Mouse (Mus musculus): ENCODE data around the gene Exosc8. TPM values are rescaled to one million over a fixed set of nuclear protein-coding genes. Genes with fewer than 3 reads are reported as not detected.

Exosc8 gene
- polyA plus RNA-seq, 1 experiment from 2014 or later: 76.0 TPM

DNA sequence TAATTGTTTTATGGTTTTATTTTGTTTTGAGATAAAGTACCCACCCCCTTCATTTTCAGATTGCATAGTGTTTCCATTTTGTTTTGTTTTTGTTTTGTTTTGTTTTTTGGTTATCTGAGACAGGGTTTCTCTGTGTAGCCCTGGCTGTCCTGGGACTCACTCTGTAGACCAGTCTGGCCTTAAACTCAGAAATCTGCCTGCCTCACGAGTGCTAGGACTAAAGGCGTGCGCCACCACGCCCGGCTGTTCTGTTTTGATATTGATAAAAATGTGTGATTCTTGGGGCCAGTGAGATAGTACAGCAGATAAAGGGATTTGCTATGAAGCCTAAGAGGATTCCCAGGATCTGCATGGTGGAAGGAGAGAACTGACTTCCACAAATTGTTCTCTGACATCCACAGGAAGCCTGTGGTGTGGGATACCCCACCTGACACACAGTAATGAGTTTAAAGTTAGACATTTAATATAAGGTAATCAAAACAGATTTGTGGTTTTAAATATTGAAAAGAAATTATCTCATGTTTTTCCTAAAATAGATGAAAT lies 35.4 kb downstream of the Exosc8 start:
- no peak overlapping the region for H3K27ac ChIP-seq (replicated peaks; ENCODE audit: low read depth, low read length)
- no peaks in the 10 kb centered on the region for H3K27me3 ChIP-seq (ENCODE audit: control insufficient read depth, insufficient read depth, low read length)
- H3K36me3 ChIP-seq (ENCODE audit: control insufficient read depth, insufficient read depth, low read length): peaks cover 71% of the 10 kb centered on the region
- no peak overlapping the region for H3K4me2 ChIP-seq (ENCODE audit: low read length)
- no peaks in the 10 kb centered on the region for H3K9me3 ChIP-seq (ENCODE audit: control insufficient read depth, low read length)
- no peaks in the 10 kb centered on the region for H3K4me1 ChIP-seq (ENCODE audit: control insufficient read depth, insufficient read depth, low read length)
- WGBS: 92% methylated on average over 5 of the region's 5 CpGs
- ATAC-seq (ENCODE audit: low FRiP score, low TSS enrichment) (no peak), DNase-seq (no peak)
- no peak overlapping the region for H3K9ac ChIP-seq (replicated peaks; ENCODE audit: low read length)
- no peak overlapping the region for H3K4me3 ChIP-seq (replicated peaks; ENCODE audit: low read depth, low read length)

DNA sequence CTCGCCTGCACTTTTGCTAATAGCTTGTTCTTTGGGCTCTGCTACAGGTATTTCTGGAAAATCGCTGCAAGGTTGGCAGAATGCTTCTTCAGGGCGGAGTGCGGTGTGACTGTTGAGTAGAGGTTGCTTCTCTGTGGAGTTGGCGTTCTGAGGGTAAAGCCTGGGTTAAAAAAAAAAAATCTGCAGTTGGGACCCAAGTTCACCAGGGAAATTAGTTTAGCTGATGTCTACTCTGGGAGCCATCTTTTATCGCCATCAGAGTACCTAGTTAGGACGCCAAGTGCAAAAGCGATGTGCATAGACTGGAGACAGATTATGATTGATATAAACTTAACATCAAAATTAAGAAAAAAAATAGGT lies 42.2 kb downstream of the Exosc8 start:
- H3K9ac ChIP-seq (replicated peaks; ENCODE audit: low read length): peak overlapping the region; percentile 59
- peak overlapping the region; percentile 70 for H3K4me3 ChIP-seq (replicated peaks; ENCODE audit: low read depth, low read length)
- H3K4me1 ChIP-seq (ENCODE audit: control insufficient read depth, insufficient read depth, low read length): 0 out of 2 replicates have a peak, but pooled peaks cover 2% of the 10 kb centered on the region
- WGBS: under 1% methylated on average over 8 of the region's 8 CpGs
- no peak for ATAC-seq (ENCODE audit: low FRiP score, low TSS enrichment)
- no peak for DNase-seq
- no peaks in the 10 kb centered on the region for H3K27me3 ChIP-seq (ENCODE audit: control insufficient read depth, insufficient read depth, low read length)
- peak overlapping the region; percentile 75 for H3K4me2 ChIP-seq (ENCODE audit: low read length)
- peak overlapping the region; percentile 70 for H3K27ac ChIP-seq (replicated peaks; ENCODE audit: low read depth, low read length)
- H3K9me3 ChIP-seq (ENCODE audit: control insufficient read depth, low read length): no peaks in the 10 kb centered on the region
- H3K36me3 ChIP-seq (ENCODE audit: control insufficient read depth, insufficient read depth, low read length): peaks cover 21% of the 10 kb centered on the region

DNA sequence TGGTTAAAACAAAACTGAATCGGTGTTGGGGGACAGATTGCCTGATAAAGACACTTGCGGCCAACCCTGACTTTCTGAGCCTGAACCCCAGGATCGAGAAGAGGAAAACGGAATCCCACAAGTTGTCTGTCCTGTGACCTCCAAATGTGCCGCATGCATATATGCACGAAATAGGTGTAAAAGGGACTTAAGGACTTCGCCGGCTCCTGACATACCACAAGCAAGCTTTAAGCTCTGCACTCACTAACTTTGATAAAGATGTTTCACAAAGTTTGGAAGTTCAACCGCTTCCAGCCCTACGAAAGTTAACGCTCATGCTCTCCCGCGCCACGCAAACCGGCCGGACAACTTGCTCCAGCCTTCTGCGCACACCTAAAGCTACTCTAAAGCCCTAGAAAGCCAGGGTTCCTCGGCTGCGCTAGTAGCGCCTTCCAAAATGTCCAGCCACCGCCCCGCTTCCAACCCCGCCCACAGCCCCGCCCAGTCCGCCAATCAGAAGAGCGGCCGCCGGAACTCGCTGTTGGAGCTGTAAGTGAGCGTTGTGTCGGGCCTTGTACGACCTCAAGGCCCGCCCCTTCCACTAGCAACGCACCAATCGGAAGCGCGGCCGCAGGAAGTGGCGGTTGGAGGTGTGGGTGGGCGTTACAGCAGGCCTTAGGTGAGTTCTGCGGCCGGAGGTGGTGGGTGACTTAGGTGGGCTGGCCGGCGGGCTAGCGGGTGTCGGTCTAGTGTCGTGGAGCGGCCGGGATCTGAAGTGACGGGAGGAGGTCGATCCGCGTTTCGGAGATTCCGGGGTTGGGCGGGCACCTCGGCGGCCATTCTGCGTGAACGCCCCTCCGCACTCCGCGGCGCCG lies 42.8 kb downstream of the Exosc8 start, which contains the start of gene Supt20:
Gene Supt20 (plus strand): TSS at position 606 of the 854 bp plus-strand sequence.
- no peaks in the 10 kb centered on the region for H3K27me3 ChIP-seq (ENCODE audit: control insufficient read depth, insufficient read depth, low read length)
- 0 out of 2 replicates have a peak, but pooled peaks cover 2% of the 10 kb centered on the region for H3K4me1 ChIP-seq (ENCODE audit: control insufficient read depth, insufficient read depth, low read length)
- ATAC-seq (ENCODE audit: low FRiP score, low TSS enrichment): peak; percentile 99
- no peaks in the 10 kb centered on the region for H3K9me3 ChIP-seq (ENCODE audit: control insufficient read depth, low read length)
- peak within 1 kb of the TSS; percentile 76 for H3K4me2 ChIP-seq (ENCODE audit: low read length)
- peak within 1 kb of the TSS; percentile 70 for H3K27ac ChIP-seq (replicated peaks; ENCODE audit: low read depth, low read length)
- peak within 1 kb of the TSS; percentile 59 for H3K9ac ChIP-seq (replicated peaks; ENCODE audit: low read length)
- H3K4me3 ChIP-seq (replicated peaks; ENCODE audit: low read depth, low read length): peak within 1 kb of the TSS; percentile 70
- WGBS: 2% methylated on average over 65 of the region's 65 CpGs
- H3K36me3 ChIP-seq (ENCODE audit: control insufficient read depth, insufficient read depth, low read length): peaks cover 18% of the 10 kb centered on the region
- DNase-seq: peak; percentile 96

DNA sequence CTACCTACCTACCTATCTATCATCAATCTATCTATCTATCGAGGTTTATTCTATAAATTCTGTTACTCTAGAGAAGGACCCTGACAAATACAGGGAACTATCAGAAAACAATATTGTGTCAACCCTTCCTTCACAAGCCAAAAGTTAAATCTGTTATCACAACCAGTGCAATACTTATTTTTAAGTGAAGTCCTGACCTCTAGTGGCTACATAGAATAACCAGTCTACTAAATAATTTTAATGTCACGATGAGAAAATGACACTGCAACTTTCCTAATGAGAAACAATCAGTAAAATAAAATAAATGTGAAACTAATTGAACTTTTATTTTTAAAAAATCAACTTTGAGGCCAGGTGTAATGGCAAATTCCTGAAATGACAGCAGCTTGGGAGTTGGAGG lies 46.1 kb downstream of the Exosc8 start:
- H3K4me1 ChIP-seq (ENCODE audit: control insufficient read depth, insufficient read depth, low read length): 0 out of 2 replicates have a peak, but pooled peaks cover 2% of the 10 kb centered on the region
- no peak overlapping the region for H3K4me2 ChIP-seq (ENCODE audit: low read length)
- no peak overlapping the region for H3K9ac ChIP-seq (replicated peaks; ENCODE audit: low read length)
- no peak for ATAC-seq (ENCODE audit: low FRiP score, low TSS enrichment)
- H3K4me3 ChIP-seq (replicated peaks; ENCODE audit: low read depth, low read length): no peak overlapping the region
- peak; percentile 73 for DNase-seq
- 53% methylated on average over 2 of the region's 2 CpGs for WGBS
- H3K27me3 ChIP-seq (ENCODE audit: control insufficient read depth, insufficient read depth, low read length): no peaks in the 10 kb centered on the region
- H3K9me3 ChIP-seq (ENCODE audit: control insufficient read depth, low read length): no peaks in the 10 kb centered on the region
- H3K36me3 ChIP-seq (ENCODE audit: control insufficient read depth, insufficient read depth, low read length): no peaks in the 10 kb centered on the region
- no peak overlapping the region for H3K27ac ChIP-seq (replicated peaks; ENCODE audit: low read depth, low read length)

DNA sequence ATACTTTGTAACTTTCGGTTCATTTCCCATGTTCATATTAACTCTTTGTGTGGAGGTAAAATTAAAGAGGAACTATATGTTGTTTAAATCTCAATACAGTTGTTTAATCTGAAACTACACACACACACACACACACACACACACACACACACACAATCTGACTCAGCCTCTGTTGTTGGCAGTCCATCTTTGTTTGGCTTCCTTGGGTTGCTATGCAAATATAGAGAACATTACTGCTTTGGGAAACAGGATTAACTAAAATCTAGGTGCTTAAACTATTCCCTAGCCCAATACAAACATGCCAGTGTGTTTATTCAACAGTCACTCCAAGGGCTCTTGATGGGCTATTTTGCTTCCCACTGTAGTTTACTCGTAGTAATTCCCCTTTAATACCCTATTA lies 47.9 kb downstream of the Exosc8 start:
- Histone ChIP-seq H3K4me3 (replicated peaks; ENCODE audit: low read depth, low read length) (no peak overlapping the region), H3K36me3 (ENCODE audit: control insufficient read depth, insufficient read depth, low read length) (no peaks in the 10 kb centered on the region), H3K4me1 (ENCODE audit: control insufficient read depth, insufficient read depth, low read length) (0 out of 2 replicates have a peak, but pooled peaks cover 2% of the 10 kb centered on the region), H3K4me2 (ENCODE audit: low read length) (no peak overlapping the region), H3K27ac (replicated peaks; ENCODE audit: low read depth, low read length) (no peak overlapping the region), H3K9me3 (ENCODE audit: control insufficient read depth, low read length) (no peaks in the 10 kb centered on the region), H3K27me3 (ENCODE audit: control insufficient read depth, insufficient read depth, low read length) (no peaks in the 10 kb centered on the region), H3K9ac (replicated peaks; ENCODE audit: low read length) (no peak overlapping the region)
- DNase-seq: no peak
- WGBS: 77% methylated on average over 2 of the region's 2 CpGs
- ATAC-seq (ENCODE audit: low FRiP score, low TSS enrichment): no peak

DNA sequence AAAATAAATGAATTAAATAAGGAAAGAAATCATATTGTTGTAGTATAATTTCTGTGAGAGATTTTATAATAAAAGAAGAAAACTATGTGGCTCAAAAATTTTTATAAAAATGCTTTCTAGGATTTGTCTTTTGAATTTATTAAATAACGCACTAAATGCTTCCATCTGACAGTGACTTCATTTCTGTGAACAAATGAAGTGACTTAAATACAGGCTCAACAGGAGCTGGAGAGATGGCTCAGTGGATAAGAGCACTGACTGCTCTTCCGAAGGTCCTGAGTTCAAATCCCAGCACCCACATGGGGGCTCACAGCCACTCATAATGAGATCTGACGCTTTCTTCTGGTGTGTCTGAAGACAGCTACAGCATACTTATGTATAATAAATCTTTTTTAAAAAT lies 50.0 kb downstream of the Exosc8 start:
- 94% methylated on average over 3 of the region's 3 CpGs for WGBS
- ATAC-seq (ENCODE audit: low FRiP score, low TSS enrichment): no peak

DNA sequence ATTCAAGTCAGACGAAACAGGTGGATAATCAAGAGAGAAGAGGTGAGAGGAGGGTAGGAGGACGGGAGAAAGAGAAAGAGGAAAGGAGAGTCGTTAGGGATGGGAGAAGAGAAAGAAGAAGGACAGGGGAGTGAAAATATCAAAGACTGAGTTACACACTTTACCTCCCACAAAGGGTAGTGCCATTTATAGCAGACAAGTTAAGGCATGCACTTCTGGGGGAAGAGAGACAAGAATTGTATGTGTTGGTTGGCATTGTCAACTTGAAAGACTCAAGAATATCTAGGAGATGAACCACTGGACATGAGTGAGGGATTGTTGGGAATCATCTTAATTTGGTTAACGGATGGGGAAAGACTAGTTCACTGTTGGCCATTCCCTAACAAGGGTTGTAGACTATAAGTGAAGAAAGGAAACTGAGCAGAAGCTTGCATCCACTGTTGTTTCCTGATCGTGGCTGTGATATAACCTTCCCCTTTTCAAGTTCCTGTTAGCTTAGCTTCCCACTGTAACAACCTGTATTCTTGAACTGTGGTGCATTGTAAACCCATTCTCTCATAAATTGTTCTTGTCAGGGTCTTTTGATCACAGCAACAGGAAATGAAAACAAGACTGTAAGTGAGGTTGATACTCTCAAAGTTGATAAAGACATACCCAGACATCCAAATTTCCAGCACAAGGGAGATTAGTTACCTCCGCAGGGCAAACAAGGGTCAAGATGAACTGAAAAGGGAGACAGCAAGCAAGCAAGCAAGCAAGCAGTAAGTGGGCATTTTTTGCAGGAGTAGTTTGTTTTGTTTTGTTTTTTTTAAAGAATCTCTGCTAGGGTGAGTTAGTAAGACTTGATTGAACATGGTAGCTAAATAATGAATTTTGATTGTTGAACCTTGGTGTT lies 53.6 kb downstream of the Exosc8 start:
- no peak overlapping the region for H3K4me2 ChIP-seq (ENCODE audit: low read length)
- no peak overlapping the region for H3K4me3 ChIP-seq (replicated peaks; ENCODE audit: low read depth, low read length)
- H3K27ac ChIP-seq (replicated peaks; ENCODE audit: low read depth, low read length): no peak overlapping the region
- ATAC-seq (ENCODE audit: low FRiP score, low TSS enrichment): no peak
- no peaks in the 10 kb centered on the region for H3K9me3 ChIP-seq (ENCODE audit: control insufficient read depth, low read length)
- no peak overlapping the region for H3K9ac ChIP-seq (replicated peaks; ENCODE audit: low read length)
- H3K36me3 ChIP-seq (ENCODE audit: control insufficient read depth, insufficient read depth, low read length): no peaks in the 10 kb centered on the region
- WGBS: 80% methylated on average over 6 of the region's 6 CpGs
- DNase-seq: no peak
- no peaks in the 10 kb centered on the region for H3K27me3 ChIP-seq (ENCODE audit: control insufficient read depth, insufficient read depth, low read length)
- no peaks in the 10 kb centered on the region for H3K4me1 ChIP-seq (ENCODE audit: control insufficient read depth, insufficient read depth, low read length)

More for the DNA sequence above, 50.0 kb downstream of the Exosc8 start:
- no peaks in the 10 kb centered on the region for H3K27me3 ChIP-seq (ENCODE audit: control insufficient read depth, insufficient read depth, low read length)
- no peak overlapping the region for H3K4me3 ChIP-seq (replicated peaks; ENCODE audit: low read depth, low read length)
- no peak overlapping the region for H3K27ac ChIP-seq (replicated peaks; ENCODE audit: low read depth, low read length)
- no peak overlapping the region for H3K9ac ChIP-seq (replicated peaks; ENCODE audit: low read length)
- no peaks in the 10 kb centered on the region for H3K9me3 ChIP-seq (ENCODE audit: control insufficient read depth, low read length)
- H3K4me2 ChIP-seq (ENCODE audit: low read length): no peak overlapping the region
- no peak for DNase-seq
- H3K4me1 ChIP-seq (ENCODE audit: control insufficient read depth, insufficient read depth, low read length): no peaks in the 10 kb centered on the region
- no peaks in the 10 kb centered on the region for H3K36me3 ChIP-seq (ENCODE audit: control insufficient read depth, insufficient read depth, low read length)

Data from midbrain, embryonic 14.5 days (tissue).